Mouse (Mus musculus): ENCODE results near the gene Zfp777. TPM values are rescaled to one million over a fixed set of nuclear protein-coding genes. Genes with fewer than 3 reads are reported as not detected.
A peak's percentile ranks its signal among the peaks of the same experiment; 100 is the strongest.

Gene Zfp777
- polyA plus RNA-seq, 1 experiment: 18.9 TPM

DNA sequence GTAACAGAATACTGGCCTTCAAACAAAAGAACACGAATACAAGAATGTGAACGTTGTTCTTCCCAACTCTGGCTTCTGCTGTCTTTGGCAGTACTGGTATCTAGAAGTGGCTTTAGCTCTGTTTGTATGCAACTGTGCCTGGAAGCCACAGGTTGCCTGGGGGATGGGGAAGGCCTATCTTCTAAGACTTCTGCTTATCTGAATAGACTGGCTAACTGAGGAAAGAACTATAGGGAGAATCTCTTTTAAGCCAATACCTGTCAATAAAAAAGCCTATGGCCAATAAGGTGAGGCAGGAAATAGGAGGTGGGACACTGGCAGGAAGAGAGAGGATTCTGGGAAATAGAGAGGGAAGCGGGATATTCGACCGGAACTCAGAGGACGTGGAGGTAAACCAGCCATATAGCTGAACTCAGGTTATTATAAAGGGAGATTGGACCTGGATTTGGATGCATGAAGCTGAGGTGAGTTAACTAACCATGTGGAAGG, 16.9 kb upstream of the Zfp777 start:
- Histone ChIP-seq H3K4me3 (ENCODE audit: insufficient read depth, low read length) (no peak overlapping the region), H3K27ac (ENCODE audit: insufficient read depth, low read length) (no peak overlapping the region), H3K4me1 (ENCODE audit: control insufficient read depth, insufficient read depth, low read length) (no peaks in the 10 kb centered on the region)
- no peak for TF ChIP-seq POLR2A (IDR thresholded peaks at IDR 0.05; ENCODE audit: extremely low read depth, insufficient read depth, low read length)
- no peak for TF ChIP-seq CTCF (IDR thresholded peaks at IDR 0.05; ENCODE audit: extremely low read depth, insufficient read depth, low read length)

- Histone ChIP-seq H3K4me3 (ENCODE audit: insufficient read depth, low read length) (no peak overlapping the region), H3K27ac (ENCODE audit: insufficient read depth, low read length) (no peak overlapping the region), H3K4me1 (ENCODE audit: control insufficient read depth, insufficient read depth, low read length) (no peaks in the 10 kb centered on the region)
- TF ChIP-seq POLR2A (IDR thresholded peaks at IDR 0.05; ENCODE audit: extremely low read depth, insufficient read depth, low read length) (no peak), CTCF (IDR thresholded peaks at IDR 0.05; ENCODE audit: extremely low read depth, insufficient read depth, low read length) (no peak)
Measured at GRCm38 (mm10) chr6:48064451-48064850, 15.7 kb upstream of the Zfp777 start.

GRCm38 (mm10) chr6:48063940-48064339, 15.2 kb upstream of the Zfp777 start:
- no peak overlapping the region for H3K4me3 ChIP-seq (ENCODE audit: insufficient read depth, low read length)
- TF ChIP-seq CTCF (IDR thresholded peaks at IDR 0.05; ENCODE audit: extremely low read depth, insufficient read depth, low read length) (no peak), POLR2A (IDR thresholded peaks at IDR 0.05; ENCODE audit: extremely low read depth, insufficient read depth, low read length) (no peak)
- no peak overlapping the region for H3K27ac ChIP-seq (ENCODE audit: insufficient read depth, low read length)
- no peaks in the 10 kb centered on the region for H3K4me1 ChIP-seq (ENCODE audit: control insufficient read depth, insufficient read depth, low read length)

DNA sequence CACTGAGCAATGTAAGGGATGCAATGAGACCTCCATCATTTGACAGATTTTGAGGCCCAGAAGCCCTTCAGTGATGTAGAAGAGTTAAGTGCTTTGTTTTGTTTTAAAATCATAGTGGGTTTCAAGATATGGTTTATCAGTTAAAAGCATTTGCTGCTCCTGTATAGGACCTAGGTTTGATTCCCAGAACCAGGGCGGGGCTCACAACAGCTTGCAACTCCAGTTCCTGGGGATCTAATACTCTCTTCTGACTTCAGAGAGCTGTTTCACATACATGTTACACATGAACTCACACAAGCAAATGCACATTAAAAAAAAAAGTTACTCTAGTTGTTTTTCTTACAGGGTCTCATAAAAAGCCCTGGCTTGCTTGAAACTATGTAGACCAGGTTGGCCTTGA, 12.2 kb upstream of the Zfp777 start:
- no peak overlapping the region for H3K27ac ChIP-seq (ENCODE audit: insufficient read depth, low read length)
- TF ChIP-seq POLR2A (IDR thresholded peaks at IDR 0.05; ENCODE audit: extremely low read depth, insufficient read depth, low read length): no peak
- TF ChIP-seq CTCF (IDR thresholded peaks at IDR 0.05; ENCODE audit: extremely low read depth, insufficient read depth, low read length): no peak
- H3K4me3 ChIP-seq (ENCODE audit: insufficient read depth, low read length): no peak overlapping the region
- no peaks in the 10 kb centered on the region; the same call in 1 of the 2 replicates for H3K4me1 ChIP-seq (ENCODE audit: control insufficient read depth, insufficient read depth, low read length)

GRCm38 (mm10) chr6:48060421-48060820, 11.7 kb upstream of the Zfp777 start:
- Histone ChIP-seq H3K4me3 (ENCODE audit: insufficient read depth, low read length) (no peak overlapping the region), H3K27ac (ENCODE audit: insufficient read depth, low read length) (no peak overlapping the region), H3K4me1 (ENCODE audit: control insufficient read depth, insufficient read depth, low read length) (no peaks in the 10 kb centered on the region; the same call in 1 of the 2 replicates)
- no peak for TF ChIP-seq CTCF (IDR thresholded peaks at IDR 0.05; ENCODE audit: extremely low read depth, insufficient read depth, low read length)
- TF ChIP-seq POLR2A (IDR thresholded peaks at IDR 0.05; ENCODE audit: extremely low read depth, insufficient read depth, low read length): no peak

- Histone ChIP-seq H3K4me1 (ENCODE audit: control insufficient read depth, insufficient read depth, low read length) (no peaks in the 10 kb centered on the region; the same call in 1 of the 2 replicates), H3K27ac (ENCODE audit: insufficient read depth, low read length) (no peak overlapping the region), H3K4me3 (ENCODE audit: insufficient read depth, low read length) (no peak overlapping the region)
- TF ChIP-seq POLR2A (IDR thresholded peaks at IDR 0.05; ENCODE audit: extremely low read depth, insufficient read depth, low read length) (no peak), CTCF (IDR thresholded peaks at IDR 0.05; ENCODE audit: extremely low read depth, insufficient read depth, low read length) (no peak)
Measured at GRCm38 (mm10) chr6:48052136-48052535, 3.4 kb upstream of the Zfp777 start.

DNA sequence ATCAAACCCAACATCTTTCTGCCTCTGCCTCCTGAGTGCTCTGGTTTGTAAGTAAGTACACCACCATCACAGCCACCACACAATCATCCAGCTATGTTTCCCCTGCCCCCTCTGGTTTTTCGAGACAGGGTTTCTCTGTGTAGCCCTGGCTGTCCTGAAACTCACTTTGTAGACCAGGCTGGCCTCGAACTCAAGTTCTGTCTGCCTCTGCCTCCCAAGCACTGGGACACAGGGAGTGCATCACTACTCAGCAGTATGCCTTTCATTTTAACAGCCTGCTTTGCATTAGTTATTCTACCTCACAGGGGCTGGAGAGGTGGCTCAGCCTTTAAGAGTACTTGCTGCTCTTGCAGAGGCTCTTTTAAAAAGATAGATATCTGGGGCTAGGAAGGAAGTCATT, 3.0 kb upstream of the Zfp777 start:
- TF ChIP-seq POLR2A (IDR thresholded peaks at IDR 0.05; ENCODE audit: extremely low read depth, insufficient read depth, low read length) (no peak), CTCF (IDR thresholded peaks at IDR 0.05; ENCODE audit: extremely low read depth, insufficient read depth, low read length) (no peak)
- no peaks in the 10 kb centered on the region; the same call in 1 of the 2 replicates for H3K4me1 ChIP-seq (ENCODE audit: control insufficient read depth, insufficient read depth, low read length)
- no peak overlapping the region for H3K4me3 ChIP-seq (ENCODE audit: insufficient read depth, low read length)
- H3K27ac ChIP-seq (ENCODE audit: insufficient read depth, low read length): no peak overlapping the region

- no peak for TF ChIP-seq CTCF (IDR thresholded peaks at IDR 0.05; ENCODE audit: extremely low read depth, insufficient read depth, low read length)
- no peak for TF ChIP-seq POLR2A (IDR thresholded peaks at IDR 0.05; ENCODE audit: extremely low read depth, insufficient read depth, low read length)
- Histone ChIP-seq H3K27ac (ENCODE audit: insufficient read depth, low read length) (no peak overlapping the region), H3K4me3 (ENCODE audit: insufficient read depth, low read length) (peak overlapping the region; percentile 83), H3K4me1 (ENCODE audit: control insufficient read depth, insufficient read depth, low read length) (no peaks in the 10 kb centered on the region)
Measured at GRCm38 (mm10) chr6:48049273-48050065, 758 bp upstream of the Zfp777 start.

DNA sequence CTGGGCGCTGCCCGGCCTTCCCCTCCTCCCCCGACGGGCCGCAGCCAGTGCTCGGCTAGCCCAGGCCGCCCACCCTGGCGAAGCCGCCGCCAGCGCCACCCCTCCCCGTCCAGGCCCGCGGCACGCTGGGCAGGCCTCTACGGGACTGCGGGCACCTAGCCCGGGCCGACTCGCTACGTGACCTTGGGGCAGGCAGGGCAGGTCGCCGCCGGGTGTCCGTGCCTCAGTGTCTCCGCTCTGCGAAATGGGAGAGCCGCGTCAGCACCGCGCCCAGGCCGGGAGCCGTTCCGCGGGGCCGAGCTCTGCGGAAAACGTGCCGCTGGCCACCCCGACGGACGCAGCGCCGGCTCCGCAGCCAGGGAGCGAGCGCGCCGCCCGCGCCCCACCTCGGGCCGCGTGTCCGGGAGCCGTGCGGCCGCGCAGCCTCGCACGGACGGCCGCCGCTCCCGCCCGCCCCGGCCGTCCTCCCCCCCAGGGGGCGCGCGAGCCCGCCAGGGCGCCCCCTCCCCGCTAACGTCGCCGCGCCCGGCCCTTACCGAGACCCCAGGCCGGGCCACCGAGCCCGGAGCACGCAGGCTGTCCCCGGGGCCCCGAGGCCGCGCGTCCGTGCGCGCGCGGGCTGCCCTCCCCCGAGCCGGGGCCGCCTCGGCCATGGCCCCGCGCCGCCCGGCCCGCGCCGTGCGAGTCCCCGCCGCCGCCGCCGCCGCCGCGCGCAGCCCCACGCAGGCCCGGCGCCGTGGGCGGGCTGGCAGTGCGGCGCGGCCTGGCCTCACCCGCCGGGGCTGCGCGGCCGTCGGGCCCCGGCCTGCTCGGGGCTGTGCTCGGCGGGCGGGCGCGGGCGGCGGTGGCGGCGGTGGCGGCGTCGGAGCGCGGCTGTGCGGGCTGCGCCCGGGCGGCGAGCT, 1.0 kb downstream of the Zfp777 start:
- Histone ChIP-seq H3K4me3 (ENCODE audit: insufficient read depth, low read length) (peak overlapping the region; percentile 83), H3K4me1 (ENCODE audit: control insufficient read depth, insufficient read depth, low read length) (no peaks in the 10 kb centered on the region), H3K27ac (ENCODE audit: insufficient read depth, low read length) (peak overlapping the region; percentile 42; the same call in 1 of the 2 replicates)
- TF ChIP-seq CTCF (IDR thresholded peaks at IDR 0.05; ENCODE audit: extremely low read depth, insufficient read depth, low read length) (no peak), POLR2A (IDR thresholded peaks at IDR 0.05; ENCODE audit: extremely low read depth, insufficient read depth, low read length) (no peak)

Measured in cortical plate, adult 2 months (tissue).